Mouse (Mus musculus): ENCODE results near the gene 1810009A15Rik. TPM values are rescaled to one million over a fixed set of nuclear protein-coding genes. Genes with fewer than 3 reads are reported as not detected.

1810009A15Rik gene
- total RNA-seq, 2 experiments from 2014 or later = 19.5 to 23.4 TPM

DNA sequence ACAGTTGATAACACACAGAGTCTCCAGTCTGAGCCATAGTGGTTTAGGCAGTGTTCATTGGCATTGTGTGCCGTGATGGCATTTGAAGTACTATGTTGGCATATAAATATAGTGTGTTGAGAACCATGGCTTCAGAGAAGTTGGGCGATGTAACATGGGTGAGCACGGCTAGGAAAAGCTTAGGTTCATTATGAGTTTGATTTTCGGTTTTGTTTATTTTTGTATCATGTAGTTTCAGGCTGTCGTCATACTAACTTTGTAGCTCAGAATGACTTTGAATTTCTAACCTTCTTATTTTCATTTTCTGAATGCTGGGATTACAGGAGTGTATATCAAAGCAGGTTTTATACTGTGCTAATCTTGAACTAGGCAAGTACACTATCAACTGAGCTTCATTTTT is 14.8 kb downstream of the 1810009A15Rik start:
- no peak for DNase-seq (ENCODE audit: extremely low spot score in 1 of 2, low spot score in 2 of 2)
- intact Hi-C loops (cut with DNase I) = no loop called here

DNA sequence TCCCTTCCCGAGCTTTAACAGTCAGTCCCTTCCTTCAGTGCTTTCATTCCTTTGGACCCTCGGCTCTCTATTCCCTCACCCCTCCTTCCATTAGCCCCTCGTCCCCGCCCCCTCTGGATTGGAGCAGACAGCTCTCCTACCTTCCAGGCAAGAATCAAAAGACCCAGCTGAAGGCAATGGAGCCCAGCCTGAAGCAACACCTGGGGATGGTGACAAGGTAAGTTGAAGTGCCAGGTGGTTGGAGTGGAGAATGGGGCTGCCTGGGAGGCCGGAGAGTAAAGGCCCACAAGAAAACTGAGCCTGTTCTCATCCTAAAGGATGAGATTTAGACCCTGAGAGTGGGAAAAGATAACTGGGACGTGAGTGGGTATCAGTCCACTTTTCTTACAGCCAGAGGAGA is 19.9 kb downstream of the 1810009A15Rik start:
- intact Hi-C loops (cut with DNase I) = no loop called here
- DNase-seq (ENCODE audit: extremely low spot score in 1 of 2, low spot score in 2 of 2) = no peak

DNA sequence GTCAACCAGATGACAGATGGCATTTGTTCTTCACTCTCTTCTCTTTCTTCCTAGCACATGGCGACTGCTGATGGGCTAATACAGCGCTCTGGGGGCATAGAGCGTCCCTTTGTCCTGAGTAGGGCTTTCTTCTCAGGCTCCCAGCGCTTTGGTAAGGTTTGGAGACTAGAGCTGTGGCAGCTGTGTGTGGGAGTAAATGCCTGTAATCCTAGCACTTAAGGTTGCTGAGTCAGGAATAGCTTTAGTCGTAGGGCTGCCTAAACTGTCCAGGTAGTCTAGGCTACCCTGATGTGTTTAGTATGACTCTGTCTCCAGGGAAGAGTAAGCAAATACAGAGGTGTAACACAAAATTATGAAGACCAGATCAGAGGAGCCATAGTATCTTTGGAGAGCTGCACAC is 23.2 kb downstream of the 1810009A15Rik start:
- no peak for DNase-seq (ENCODE audit: extremely low spot score in 1 of 2, low spot score in 2 of 2)
- intact Hi-C loops (cut with DNase I) = loop anchor here (5.0 to 10.0 kb wide), 2 partner anchors 85 to 157 kb away; partner anchors contain the start of genes AC129217.1 and Nxf1

DNA sequence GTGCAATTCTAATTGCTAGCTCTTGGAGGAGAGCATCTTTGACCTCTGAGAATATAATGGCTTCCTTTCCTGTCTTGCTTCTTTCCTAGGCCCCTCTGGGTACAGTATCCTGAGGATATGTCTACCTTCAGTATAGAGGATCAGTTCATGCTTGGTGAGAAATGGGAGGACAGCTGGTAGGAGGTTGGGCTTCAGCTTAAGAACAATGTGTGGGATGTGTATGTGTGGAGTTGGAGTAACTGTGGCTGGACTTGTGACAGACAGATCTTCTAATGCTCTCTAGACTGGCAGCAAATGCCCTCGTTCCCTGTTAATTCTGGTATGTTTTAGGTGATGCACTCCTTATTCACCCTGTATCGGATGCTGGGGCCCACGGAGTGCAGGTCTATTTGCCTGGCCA is 25.6 kb downstream of the 1810009A15Rik start:
- DNase-seq (ENCODE audit: extremely low spot score in 1 of 2, low spot score in 2 of 2) = no peak
- intact Hi-C loops (cut with DNase I) = loop anchor here (5.0 to 10.0 kb wide), 2 partner anchors 87 to 159 kb away; partner anchors contain the start of genes AC129217.1 and Nxf1

DNA sequence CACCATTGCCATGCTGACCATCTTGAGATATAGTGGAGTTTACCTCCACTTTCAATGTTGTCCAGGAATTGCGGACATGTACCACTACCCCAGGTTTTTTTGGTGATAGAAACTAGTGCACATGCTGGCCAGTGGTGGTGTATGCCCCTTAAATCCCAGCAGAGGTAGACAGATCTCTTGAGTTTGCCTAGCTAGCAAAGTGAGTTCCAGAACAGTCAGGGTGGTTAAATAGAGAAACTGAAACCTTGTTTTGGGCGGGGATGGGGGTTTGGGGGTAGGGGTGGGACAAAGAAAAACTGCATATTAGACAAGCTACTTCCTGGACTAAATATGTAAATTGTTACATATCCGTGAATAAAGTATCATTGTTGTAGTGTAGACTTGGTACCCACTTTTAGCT is 30.3 kb downstream of the 1810009A15Rik start:
- intact Hi-C loops (cut with DNase I) = loop anchor here (10.0 kb wide), 1 partner anchor 164 kb away; the partner anchor contains the start of gene Nxf1

DNA sequence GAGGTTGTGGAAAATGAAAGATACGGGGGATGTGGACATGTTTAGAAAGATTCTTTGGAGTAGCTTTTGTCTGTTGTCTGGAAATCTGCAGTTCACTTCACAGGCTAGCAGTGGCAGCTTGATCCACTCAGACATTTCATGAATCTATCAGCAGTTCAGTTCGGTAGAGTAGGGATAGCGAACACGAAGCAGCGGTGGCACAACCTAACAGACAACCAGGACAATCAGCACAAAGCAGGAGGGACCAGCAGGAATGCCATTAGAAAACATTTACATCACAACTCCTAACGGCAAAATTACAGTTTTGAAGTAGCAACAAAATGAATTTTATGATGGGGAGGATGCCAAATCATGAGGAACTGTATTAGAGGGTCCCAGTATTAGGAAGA is 31.0 kb downstream of the 1810009A15Rik start:
- no peak for DNase-seq (ENCODE audit: extremely low spot score in 1 of 2, low spot score in 2 of 2)
- intact Hi-C loops (cut with DNase I) = loop anchor here (10.0 kb wide), 1 partner anchor 165 kb away; the partner anchor contains the start of gene Nxf1

More for the DNA sequence above, 30.3 kb downstream of the 1810009A15Rik start:
- DNase-seq (ENCODE audit: extremely low spot score in 1 of 2, low spot score in 2 of 2) = no peak

DNA sequence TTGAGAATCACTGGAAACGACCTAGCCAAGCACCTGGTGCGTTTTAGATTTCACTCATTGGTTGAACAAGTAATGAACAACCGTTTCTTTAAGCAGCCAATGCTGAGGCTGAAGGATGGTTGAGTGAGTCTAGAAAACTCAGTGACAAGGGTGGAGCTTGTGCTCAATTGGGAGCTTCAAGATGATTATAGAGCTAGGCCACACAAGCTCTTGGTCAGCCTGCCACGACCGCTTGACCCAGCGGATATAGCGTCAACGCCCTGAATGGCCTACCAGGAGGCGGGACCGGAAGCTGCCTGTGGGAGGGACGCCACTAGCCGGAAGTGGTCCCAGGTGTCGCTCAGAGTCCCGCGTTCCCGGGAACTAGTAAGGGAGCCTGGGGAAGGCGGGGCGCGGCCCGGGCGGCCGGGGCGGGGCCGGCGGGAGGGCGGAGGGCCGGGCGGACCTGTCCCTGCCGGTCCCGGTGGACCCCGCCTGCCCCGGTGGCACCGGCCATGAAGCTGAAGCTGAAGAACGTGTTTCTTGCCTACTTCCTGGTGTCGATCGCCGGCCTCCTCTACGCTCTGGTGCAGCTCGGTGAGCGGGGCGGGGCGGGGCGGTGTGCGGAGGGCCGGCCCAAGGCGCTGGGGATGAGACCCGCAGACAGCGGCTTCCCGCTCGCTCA is 31.6 kb downstream of the 1810009A15Rik start, which contains the start of gene B3gat3:
Gene B3gat3 (plus strand): TSS at position 302 of the 664 bp plus-strand sequence.
- peak; percentile 90 to 97 for DNase-seq (ENCODE audit: extremely low spot score in 1 of 2, low spot score in 2 of 2)
- intact Hi-C loops (cut with DNase I) = no loop called here

DNA sequence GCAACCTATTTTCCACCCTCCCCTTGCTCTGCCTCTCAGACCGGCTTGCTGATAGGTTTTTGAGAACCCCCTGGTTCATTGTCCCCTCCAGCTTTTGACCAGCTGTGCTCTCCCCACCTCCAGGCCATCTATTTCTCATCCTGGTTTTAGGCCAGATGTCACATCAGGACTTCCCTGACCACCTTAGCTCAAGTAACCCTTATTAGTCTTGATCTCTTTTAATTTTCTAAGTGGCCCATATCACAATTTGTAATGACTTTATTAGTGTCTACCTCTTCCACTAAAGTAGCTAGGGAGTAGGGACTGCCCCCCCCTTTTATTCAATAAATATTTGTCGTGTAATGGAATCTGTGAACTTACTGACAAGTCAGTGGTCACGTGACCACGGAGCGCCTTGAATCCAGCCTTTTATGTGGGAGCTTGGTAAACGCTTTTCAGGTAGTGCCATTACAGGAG is 32.2 kb downstream of the 1810009A15Rik start:
- DNase-seq (ENCODE audit: extremely low spot score in 1 of 2, low spot score in 2 of 2) = no peak

DNA sequence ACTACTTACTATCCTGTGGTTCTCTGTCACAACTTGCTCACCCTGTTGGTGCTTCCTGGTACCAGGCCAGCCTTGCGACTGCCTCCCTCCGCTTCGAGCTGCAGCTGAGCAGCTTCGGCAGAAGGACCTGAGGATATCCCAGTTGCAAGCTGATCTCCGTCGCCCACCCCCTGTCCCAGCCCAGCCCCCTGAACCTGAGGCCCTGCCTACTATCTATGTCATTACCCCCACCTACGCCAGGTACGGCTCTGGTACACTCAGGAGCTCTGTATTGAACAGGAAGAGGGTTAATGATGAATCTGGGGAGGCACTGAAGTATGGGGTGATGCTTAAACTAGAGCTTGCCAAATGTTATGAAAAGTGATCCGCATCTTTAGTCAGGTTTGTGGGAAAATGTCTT is 33.1 kb downstream of the 1810009A15Rik start:
- DNase-seq (ENCODE audit: extremely low spot score in 1 of 2, low spot score in 2 of 2) = no peak
- intact Hi-C loops (cut with DNase I) = no loop called here

More for the DNA sequence above, 32.2 kb downstream of the 1810009A15Rik start:
- intact Hi-C loops (cut with DNase I) = no loop called here

DNA sequence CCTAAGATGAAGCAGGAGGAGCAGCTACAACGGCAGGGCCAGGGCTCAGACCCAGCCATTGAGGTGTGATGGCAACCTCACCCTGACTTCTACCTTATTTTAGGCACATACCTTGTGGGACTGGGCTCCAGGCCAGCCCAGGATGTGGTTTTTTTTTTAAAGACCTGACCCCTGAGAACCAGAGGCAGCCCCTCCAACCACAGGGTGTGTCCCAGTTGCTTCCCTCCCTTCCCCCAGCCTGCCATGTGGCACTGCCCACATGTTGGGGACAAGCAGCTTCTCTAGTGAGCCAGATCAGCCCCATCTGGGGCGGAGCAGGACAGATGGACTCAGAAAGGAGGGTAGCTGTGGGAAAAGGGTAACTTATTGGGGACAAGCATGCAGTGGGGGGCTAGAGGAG is 38.1 kb downstream of the 1810009A15Rik start:
- peak in 1 of 2 experiments; percentile 40 for DNase-seq (ENCODE audit: extremely low spot score in 1 of 2, low spot score in 2 of 2)
- intact Hi-C loops (cut with DNase I) = no loop called here

DNA sequence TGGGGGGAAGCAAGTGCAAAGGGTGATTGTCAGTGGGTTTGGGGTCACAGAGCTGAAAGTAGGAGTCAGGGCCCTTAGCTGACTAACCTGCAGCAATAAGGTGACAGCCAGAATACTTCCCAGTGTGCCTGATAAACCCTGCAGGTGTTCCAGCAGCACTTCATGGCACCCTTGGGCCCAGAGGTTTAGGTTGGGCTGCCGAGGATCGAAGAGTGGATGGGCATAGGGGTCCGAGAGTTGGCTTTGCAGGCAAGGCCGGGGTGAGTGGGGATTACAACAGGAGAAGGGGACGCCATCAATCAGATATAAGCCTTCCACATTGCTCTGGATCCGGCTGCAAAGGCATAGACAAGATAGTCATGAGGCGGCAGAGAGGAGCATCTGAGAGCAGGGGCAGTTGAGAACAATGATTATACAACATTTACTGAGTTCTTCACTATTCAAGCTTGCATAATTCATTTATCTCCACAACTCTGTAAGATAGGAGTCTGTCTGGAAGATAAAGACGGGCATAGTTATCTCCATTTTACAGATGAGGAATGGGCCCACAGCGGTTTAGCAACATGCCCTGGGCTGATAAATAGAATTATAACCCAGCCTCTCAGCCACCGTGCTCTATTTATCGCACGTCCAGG is 39.4 kb downstream of the 1810009A15Rik start:
- DNase-seq (ENCODE audit: extremely low spot score in 1 of 2, low spot score in 2 of 2) = no peak
- intact Hi-C loops (cut with DNase I) = no loop called here

DNA sequence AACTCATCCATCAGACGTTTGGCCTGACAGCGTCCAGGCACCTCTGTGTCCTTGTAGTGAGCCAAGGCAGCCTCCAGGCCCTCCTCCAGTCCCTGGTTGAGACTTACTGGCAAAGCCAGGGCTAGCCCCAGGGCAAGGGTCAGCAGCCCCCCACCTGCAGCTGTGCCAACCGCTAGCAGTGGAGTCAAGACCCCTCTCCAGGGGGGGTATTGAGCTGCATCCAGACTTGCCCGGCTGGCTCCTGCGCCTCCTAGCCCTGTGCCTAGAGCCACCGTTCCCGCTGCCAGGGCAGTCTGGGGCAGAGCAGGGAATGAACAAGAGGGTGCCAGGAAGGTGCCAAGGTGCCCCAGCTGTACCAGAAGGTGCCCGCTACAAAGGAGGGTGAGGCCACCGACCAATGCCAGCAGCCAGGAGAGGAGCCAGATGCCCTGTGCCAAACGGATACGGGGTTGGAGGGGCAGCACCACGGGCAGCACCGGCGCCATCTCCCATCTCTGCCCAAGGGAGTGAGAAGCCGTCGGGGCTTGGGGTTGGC is 40.1 kb downstream of the 1810009A15Rik start:
- DNase-seq (ENCODE audit: extremely low spot score in 1 of 2, low spot score in 2 of 2) = peak in 1 of 2 experiments; percentile 36
- intact Hi-C loops (cut with DNase I) = no loop called here

DNA sequence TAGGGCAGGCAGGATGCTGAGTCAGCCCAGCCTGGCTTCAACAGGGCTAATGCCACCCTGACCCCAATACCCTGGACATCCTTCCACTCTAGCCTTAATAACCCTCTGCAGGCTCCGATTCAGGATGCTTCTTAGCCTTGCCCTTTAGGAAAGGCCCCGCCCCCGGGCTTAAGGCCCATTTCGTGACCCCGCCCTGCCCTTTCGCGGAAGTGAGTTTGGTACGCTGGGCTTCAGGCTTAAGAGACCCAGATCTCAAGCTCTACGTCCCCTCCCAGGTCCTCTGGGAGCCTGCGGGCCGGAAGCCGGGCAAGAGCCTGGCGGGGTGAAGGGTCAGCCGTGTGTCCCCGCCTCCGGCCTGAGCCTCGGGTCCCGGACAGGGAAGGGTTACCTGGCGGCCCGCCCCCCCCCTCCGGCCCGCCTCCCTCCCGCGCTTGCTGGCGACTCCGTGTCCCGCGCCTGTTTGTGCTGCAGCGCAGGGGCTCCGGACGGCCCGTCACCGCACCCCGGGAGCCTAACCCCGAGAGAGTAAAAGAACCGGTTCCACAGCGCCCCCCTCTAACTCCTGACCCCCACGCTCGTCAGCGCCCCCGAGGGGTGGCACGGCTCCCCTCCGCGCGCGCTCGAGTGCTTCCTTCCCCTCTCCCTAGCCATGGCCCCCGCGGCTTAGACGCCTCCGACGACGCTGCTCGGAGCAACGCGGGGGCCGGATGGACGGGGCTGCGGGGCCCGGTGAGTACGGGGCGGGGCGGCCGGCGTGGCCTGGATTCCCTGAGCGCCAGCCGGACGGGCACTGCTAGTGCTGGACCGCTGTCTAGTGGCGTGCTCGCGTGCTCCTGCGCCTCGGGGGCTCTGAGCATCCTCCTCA is 40.8 kb downstream of the 1810009A15Rik start, which contains the start of the genes Rom1 and Eml3:
Gene Rom1 (minus strand): TSS at position 133 of the 865 bp plus-strand sequence.
Gene Eml3 (plus strand): TSS at position 329 of the 865 bp plus-strand sequence.
- peak in 1 of 2 experiments; percentile 92 for DNase-seq (ENCODE audit: extremely low spot score in 1 of 2, low spot score in 2 of 2)
- intact Hi-C loops (cut with DNase I) = no loop called here

DNA sequence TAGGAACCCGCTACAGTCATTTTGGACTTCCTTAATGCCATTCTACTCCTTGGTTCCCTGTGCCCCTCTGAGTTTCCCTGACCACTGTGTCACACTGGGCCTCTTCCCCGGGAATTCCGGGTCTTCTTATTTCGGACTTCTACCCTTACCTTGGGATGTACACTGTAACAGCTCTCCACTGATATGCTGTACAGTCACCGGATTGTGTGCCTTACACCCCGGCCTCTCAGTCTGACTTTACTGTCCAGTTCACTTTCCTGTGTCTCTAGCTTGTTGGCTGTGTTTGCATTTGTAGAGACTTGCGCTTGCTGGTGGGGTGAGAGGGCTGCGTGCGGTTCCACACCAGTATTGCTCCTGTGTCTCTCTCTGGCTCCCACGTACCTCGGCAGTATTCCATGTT is 41.5 kb downstream of the 1810009A15Rik start:
- DNase-seq (ENCODE audit: extremely low spot score in 1 of 2, low spot score in 2 of 2) = no peak
- intact Hi-C loops (cut with DNase I) = no loop called here

DNA sequence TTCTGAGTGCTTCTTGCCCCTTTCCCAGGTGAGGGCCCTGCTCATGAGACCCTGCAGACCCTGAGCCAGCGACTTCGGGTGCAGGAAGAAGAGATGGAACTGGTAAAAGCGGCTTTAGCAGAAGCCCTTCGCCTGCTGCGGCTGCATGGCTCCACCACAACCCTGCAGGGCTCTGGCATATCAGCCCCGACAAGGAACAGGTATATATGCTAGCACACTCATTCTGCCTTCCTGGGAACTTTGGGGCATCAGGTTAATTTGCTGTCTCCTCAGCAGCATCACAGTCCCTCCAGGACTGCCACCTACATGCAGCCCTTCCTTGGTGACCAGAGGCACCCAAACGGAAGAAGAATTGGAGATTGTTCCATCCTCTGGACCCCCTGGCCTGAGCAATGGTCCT is 42.1 kb downstream of the 1810009A15Rik start:
- intact Hi-C loops (cut with DNase I) = no loop called here
- DNase-seq (ENCODE audit: extremely low spot score in 1 of 2, low spot score in 2 of 2) = no peak

DNA sequence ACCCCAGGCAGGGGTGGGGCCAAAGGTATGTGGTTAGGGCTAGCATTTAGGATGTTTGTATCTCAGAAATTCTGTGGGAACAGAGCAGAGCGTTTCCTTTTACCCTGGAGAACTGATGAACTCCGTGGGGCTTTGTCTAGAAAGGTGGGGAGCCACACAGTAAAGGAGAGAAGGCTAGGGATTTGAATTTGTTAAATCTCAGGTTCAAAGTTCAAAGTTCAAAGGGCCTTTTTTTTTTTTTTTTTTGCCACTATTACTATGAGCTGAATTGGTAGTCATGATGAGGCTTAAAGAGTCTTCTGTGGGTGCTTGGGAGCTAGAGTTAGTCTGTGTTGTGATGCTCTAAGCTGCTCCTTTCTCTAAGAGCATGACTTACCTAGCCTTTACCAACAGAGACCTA is 48.1 kb downstream of the 1810009A15Rik start:
- intact Hi-C loops (cut with DNase I) = no loop called here
- DNase-seq (ENCODE audit: extremely low spot score in 1 of 2, low spot score in 2 of 2) = no peak

Data from left cerebral cortex, postnatal 10 days (tissue).